Mouse (Mus musculus): ENCODE data around the gene Entpd1.

The Entpd1 gene

DNA sequence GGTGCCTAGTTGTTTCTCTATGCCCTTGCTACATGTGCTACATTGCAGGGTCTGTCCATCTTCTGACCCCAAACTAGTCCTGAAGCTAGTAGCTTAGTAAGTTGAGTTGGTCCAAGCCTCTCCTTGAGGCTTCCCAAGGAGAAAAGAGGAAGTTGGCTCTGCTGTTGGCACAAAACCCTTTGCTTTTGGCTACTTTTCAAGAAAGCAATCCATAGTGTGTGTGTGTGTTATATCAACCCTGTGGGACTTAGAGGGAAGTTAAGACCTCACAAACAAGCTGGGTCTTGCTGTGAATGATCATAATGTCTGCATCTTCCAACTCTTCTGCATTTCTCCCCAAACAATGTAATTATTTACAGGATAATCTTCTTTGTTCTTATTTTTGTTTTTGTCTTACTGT lies 16.8 kb downstream of the Entpd1 start:
- no peak for DNase-seq (ENCODE audit: low read depth, low spot score)

DNA sequence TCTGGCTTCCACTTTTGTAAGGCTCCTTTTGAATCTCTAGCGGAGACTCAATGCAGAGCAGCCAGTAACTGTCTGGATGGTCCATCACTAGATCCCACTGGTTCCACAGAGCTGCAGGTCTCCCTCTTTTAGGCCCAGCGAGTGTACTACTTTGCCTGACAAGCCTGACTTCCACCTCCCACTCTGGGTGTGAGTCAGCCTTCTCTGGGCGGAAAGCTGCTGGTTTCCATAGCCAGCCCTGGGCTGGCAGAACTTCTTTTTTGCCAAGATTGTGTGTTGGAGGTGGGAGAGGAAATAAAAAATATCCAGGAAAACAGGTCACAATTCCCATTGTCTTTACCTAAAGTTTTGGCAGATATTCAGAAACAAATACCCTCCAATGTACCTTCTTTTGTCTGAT lies 17.9 kb downstream of the Entpd1 start:
- no peak for DNase-seq (ENCODE audit: low read depth, low spot score)

GRCm38 (mm10) chr19:40630606-40631005 lies 18.4 kb downstream of the Entpd1 start:
- DNase-seq (ENCODE audit: low read depth, low spot score) = no peak

- DNase-seq (ENCODE audit: low read depth, low spot score) = no peak
Measured at GRCm38 (mm10) chr19:40632193-40632592, 20.0 kb downstream of the Entpd1 start.

- no peak for DNase-seq (ENCODE audit: low read depth, low spot score)
Measured at GRCm38 (mm10) chr19:40632668-40633067, 20.5 kb downstream of the Entpd1 start.

DNA sequence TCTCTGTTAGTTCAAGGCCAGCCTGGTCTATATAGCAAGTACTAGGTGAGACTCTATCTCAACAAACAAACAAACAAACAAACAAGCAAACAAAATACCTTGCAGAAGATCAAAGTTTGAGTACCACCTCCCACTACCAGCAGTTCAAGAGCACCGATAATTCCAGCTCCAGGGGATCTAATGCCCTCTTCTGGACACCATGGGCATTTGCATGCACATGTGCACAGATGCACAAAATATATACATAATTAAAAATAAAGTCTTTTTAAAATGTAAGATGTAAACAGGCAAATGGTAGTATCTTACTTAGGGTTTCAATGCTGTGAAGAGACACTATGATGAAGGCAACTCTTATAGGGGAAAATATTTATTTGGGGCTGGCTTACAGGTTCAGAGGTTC lies 21.0 kb downstream of the Entpd1 start:
- peak; percentile 15 for DNase-seq (ENCODE audit: low read depth, low spot score)

DNA sequence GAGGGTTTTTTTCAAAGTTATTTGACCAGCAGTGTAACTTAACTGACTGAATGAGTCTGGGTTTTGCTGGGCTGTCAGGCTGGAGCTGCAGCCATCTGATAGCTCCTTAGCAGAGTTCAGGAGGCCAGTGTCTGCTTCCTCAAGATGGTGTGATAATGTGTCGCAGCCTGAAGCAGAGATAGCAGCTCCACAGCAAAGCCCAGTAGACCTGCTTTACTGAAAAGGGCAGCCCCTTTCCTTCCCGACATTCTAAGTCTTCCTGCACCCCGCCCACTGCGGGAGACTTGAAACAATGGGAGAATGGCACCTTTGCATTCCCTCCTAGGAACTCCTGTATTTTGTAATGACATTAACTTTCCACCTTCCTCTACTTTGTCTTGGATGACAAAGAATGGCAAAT lies 24.9 kb downstream of the Entpd1 start:
- DNase-seq (ENCODE audit: low read depth, low spot score) = no peak

GRCm38 (mm10) chr19:40637601-40638000 lies 25.4 kb downstream of the Entpd1 start:
- no peak for DNase-seq (ENCODE audit: low read depth, low spot score)

- DNase-seq (ENCODE audit: low read depth, low spot score) = no peak
Measured at GRCm38 (mm10) chr19:40638582-40638981, 26.4 kb downstream of the Entpd1 start.

DNA sequence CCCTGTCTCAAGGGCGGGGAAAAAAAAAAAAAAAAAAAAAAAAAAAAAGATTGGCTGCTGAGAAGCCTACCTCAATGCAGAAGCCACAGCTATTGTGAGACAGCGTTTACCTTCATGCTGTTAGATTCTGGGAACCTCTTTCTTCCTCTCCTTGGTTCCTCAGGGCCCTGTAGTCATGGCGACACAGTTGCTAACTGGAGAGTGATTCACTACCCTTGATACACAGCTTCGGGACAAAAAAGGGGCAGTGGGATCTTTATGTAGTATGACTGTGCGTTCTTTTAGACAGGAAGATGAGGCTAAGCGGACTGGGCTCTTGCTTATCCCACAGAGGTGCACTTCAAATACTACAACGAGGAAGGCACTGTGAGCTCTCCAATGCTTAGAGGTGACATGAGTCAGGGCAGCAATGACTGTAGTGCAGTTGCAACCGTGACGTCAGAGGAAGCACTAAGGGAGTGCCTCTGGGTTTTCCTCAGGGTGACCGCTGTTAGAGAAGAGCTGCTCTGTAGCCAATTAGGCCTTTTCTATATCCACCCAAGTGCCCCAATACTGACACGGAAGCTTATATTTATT lies 27.7 kb downstream of the Entpd1 start:
- peak; percentile 28 for DNase-seq (ENCODE audit: low read depth, low spot score)

DNA sequence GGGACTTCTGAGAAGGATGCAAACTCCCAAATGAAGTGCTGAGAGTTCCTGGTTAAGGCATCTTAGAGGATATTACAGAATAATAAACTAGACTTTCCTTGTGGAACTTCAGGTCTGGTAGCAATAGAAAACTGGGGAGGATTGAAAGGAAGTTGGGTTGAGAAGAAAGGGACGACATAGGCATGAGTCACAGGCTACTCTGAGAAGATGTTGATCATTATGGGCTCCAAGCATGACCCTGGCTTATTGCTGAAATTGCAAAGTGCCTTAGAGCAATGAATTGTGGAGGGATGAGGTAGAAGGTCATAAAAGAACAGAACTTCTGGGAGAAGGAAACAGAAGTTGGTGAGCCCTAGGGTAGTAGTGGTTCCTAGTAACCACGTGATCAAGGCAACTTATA lies 28.6 kb downstream of the Entpd1 start:
- no peak for DNase-seq (ENCODE audit: low read depth, low spot score)

- no peak for DNase-seq (ENCODE audit: low read depth, low spot score)
Measured at GRCm38 (mm10) chr19:40643846-40644245, 31.7 kb downstream of the Entpd1 start.

GRCm38 (mm10) chr19:40646379-40646778 lies 34.2 kb downstream of the Entpd1 start:
- DNase-seq (ENCODE audit: low read depth, low spot score) = no peak

GRCm38 (mm10) chr19:40647319-40648158 lies 35.4 kb downstream of the Entpd1 start:
- no peak for DNase-seq (ENCODE audit: low read depth, low spot score)

GRCm38 (mm10) chr19:40650090-40650489 lies 37.9 kb downstream of the Entpd1 start:
- no peak for DNase-seq (ENCODE audit: low read depth, low spot score)

GRCm38 (mm10) chr19:40656207-40656606 lies 44.0 kb downstream of the Entpd1 start:
- DNase-seq (ENCODE audit: low read depth, low spot score) = no peak

- no peak for DNase-seq (ENCODE audit: low read depth, low spot score)
Measured at GRCm38 (mm10) chr19:40658281-40658680, 46.1 kb downstream of the Entpd1 start.

- no peak for DNase-seq (ENCODE audit: low read depth, low spot score)
Measured at GRCm38 (mm10) chr19:40658935-40659334, 46.8 kb downstream of the Entpd1 start.

DNA sequence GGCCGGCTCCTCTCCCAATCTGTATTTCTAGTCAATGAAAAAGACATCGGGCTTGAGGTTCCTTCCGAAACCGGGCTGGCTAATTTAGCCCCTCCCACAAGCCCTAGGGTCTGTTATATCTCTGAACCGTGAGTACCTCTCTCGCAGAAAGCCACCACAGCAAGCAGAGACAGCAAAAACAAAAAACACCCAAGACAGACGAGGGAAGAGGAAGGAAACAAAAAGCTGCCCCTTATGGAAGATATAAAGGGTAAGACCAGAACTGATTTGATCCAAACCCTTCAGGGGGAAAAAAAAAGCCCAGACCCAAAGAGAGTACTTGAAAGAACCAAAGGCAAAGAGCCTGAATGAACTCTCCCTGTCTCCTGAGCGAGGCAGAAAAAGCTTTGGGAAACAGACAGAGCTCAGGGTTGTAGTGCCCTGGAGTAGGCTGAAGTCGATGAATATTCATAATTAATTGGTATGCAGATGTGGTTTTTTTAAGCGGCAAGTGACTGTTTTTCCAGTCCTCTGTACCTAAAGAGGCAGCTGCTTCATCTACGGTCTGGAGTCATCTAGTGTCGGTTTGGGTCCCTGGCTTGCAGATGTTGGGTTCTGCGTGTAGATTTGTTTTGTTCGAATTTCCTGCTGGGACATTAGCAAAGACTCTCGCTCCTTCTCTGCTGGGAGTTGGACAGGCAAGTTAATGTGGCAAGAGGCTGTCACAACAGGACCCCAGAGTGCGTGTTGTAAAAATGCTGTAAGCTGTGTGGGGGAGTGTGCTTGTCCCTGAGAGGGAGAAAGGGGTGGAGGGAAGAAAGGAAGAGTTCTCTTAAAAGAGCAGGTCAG lies 47.7 kb downstream of the Entpd1 start:
- no peak for DNase-seq (ENCODE audit: low read depth, low spot score)

- no peak for DNase-seq (ENCODE audit: low read depth, low spot score)
Measured at GRCm38 (mm10) chr19:40660510-40660909, 48.3 kb downstream of the Entpd1 start.

GRCm38 (mm10) chr19:40661108-40661507 lies 48.9 kb downstream of the Entpd1 start:
- DNase-seq (ENCODE audit: low read depth, low spot score) = no peak

- no peak for DNase-seq (ENCODE audit: low read depth, low spot score)
Measured at GRCm38 (mm10) chr19:40661874-40662273, 49.7 kb downstream of the Entpd1 start.

Measured in ES-CJ7 (cell line).